Mouse (Mus musculus): ENCODE results near the gene Cmip. TPM values are rescaled to one million over a fixed set of nuclear protein-coding genes. Genes with fewer than 3 reads are reported as not detected.
A peak's percentile ranks its signal among the peaks of the same experiment; 100 is the strongest.

Cmip gene
- polyA plus RNA-seq, 1 experiment from 2014 or later = 39.0 TPM

DNA sequence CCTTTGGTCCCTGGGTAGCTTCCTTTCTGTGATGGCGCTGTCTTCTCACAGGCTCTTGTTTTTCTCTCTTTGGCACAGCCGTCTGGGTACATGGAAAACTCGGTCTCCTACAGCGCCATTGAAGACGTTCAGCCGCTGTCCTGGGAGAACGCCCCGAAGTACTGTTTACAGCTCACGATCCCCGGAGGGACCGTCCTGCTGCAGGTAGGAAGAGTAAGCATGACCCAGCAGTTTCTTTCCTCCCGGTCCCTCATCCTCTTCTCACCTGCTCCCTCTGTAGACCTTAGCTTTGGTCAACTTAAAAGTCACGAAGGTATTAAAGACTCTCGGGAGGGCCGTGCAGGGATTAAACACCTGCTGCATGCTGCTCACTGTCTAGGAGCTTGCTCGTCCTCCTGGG, 120.1 kb downstream of the Cmip start:
- Histone ChIP-seq H3K9ac (no peak overlapping the region), H3K4me2 (no peak overlapping the region), H3K9me3 (replicated peaks) (no peaks in the 10 kb centered on the region), H3K36me3 (ENCODE audit: poor library complexity, severe bottlenecking) (peaks cover 12% of the 10 kb centered on the region), H3K27me3 (no peaks in the 10 kb centered on the region), H3K4me3 (no peak overlapping the region), H3K27ac (no peak overlapping the region), H3K4me1 (peaks cover 53% of the 10 kb centered on the region)
- WGBS = 65% methylated on average over 16 of the region's 16 CpGs
- ATAC-seq = no peak

DNA sequence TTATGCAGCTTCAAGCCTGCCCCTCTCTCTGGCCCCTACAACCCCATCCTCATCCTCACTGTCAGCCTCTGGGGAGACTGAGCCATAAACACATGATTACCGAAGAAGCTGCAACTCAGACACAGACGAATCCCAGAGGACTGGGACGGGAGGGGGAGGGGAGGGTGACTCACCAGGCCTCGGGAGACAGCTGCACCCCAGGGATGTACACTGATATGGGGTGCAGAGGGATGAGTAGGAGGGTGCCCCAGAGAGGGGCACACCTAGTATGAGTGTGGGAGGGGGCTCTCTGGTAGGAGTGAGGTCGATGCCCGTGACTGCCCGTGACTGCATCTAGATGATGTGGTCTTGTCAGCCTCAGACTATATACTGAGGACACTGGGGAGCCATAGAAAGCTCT, 121.8 kb downstream of the Cmip start:
- no peak overlapping the region for H3K9ac ChIP-seq
- H3K27me3 ChIP-seq = no peaks in the 10 kb centered on the region
- 86% methylated on average over 7 of the region's 7 CpGs for WGBS

DNA sequence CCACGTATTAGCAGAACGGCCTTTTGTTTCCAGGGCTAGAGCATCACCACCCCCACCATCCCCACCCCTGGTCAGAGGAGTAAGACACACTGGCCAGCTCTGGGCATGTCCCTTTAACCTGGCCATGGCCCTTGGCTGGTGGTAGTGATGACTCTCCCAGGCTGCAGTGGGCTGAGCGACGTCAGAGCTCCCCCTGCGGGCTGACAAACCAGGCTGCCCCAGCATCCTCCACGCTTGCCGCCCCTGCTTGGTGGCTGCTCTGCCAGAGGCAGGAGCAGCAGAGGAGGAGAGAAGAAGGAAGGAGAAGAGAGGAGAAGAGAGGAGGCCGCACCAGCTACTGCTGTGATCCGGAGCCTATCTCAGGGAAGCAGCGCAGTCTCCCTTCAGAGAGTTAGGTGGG, 122.3 kb downstream of the Cmip start:
- Histone ChIP-seq H3K9ac (no peak overlapping the region), H3K4me1 (peaks cover 41% of the 10 kb centered on the region), H3K36me3 (ENCODE audit: poor library complexity, severe bottlenecking) (peaks cover 22% of the 10 kb centered on the region), H3K4me2 (no peak overlapping the region), H3K4me3 (no peak overlapping the region), H3K27me3 (no peaks in the 10 kb centered on the region), H3K27ac (peak overlapping the region; percentile 52; the same call in 1 of the 2 replicates), H3K9me3 (replicated peaks) (no peaks in the 10 kb centered on the region)
- 51% methylated on average over 10 of the region's 10 CpGs for WGBS
- ATAC-seq = peak; percentile 50; the same call in 1 of the 2 replicates

More for the DNA sequence above, 121.8 kb downstream of the Cmip start:
- Histone ChIP-seq H3K4me1 (peaks cover 41% of the 10 kb centered on the region), H3K27ac (no peak overlapping the region), H3K4me2 (no peak overlapping the region), H3K9me3 (replicated peaks) (no peaks in the 10 kb centered on the region), H3K36me3 (ENCODE audit: poor library complexity, severe bottlenecking) (peaks cover 17% of the 10 kb centered on the region), H3K4me3 (no peak overlapping the region)
- ATAC-seq = no peak

DNA sequence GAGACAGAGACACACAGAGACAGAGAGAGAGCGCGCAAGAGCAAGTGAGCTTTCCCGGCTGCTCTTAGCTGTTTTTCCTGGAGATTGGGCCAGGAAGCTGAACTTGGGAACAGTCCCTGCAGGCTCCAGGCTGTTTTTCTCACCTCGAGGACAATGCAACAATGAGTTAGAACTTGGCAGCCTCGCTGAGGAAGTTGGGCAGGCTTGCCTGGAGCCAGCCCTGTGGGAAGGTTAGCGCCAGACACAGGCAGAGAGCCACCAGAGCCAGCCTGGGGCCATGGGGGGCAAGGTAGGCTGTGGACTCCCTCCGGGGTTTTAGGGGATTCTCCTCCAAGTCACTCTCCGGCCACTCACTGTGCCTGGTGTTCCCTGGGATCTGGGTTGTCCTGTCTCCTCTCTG, 123.9 kb downstream of the Cmip start:
- H3K27ac ChIP-seq = peak overlapping the region; percentile 45; the same call in 1 of the 2 replicates
- H3K4me3 ChIP-seq = no peak overlapping the region
- H3K4me1 ChIP-seq = peaks cover 36% of the 10 kb centered on the region
- peaks cover 37% of the 10 kb centered on the region for H3K36me3 ChIP-seq (ENCODE audit: poor library complexity, severe bottlenecking)
- 68% methylated on average over 8 of the region's 8 CpGs for WGBS
- no peak overlapping the region for H3K4me2 ChIP-seq
- no peaks in the 10 kb centered on the region for H3K27me3 ChIP-seq
- H3K9ac ChIP-seq = no peak overlapping the region
- no peak; the same call in 1 of the 2 replicates for ATAC-seq
- peaks cover 8% of the 10 kb centered on the region; the same call in 1 of the 2 replicates for H3K9me3 ChIP-seq (replicated peaks)

DNA sequence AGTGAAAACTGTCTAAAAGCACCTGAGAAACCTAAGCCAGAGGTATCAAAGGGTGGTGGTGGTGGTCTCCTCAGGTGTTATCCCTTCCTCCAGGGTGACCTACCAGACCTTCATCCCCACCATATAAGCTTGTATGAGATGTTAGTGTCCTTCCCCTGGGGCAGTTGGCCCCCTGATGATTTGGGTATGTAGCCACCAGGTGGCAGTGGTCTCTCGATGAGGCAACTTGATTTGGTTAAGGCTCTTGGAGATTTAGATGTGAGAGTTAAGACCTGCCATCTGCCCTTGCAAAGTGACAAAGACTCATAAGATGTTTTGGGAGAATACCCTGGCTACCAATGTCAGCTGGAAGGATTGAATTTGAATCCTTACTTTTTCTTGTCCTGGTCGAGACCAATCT, 129.3 kb downstream of the Cmip start:
- no peak for ATAC-seq
- peaks cover 34% of the 10 kb centered on the region for H3K36me3 ChIP-seq (ENCODE audit: poor library complexity, severe bottlenecking)
- no peak overlapping the region for H3K9ac ChIP-seq
- peaks cover 17% of the 10 kb centered on the region; the same call in 1 of the 2 replicates for H3K4me1 ChIP-seq
- no peak overlapping the region for H3K4me3 ChIP-seq
- no peaks in the 10 kb centered on the region for H3K27me3 ChIP-seq
- no peak overlapping the region for H3K27ac ChIP-seq
- H3K9me3 ChIP-seq (replicated peaks) = peaks cover 8% of the 10 kb centered on the region; the same call in 1 of the 2 replicates
- H3K4me2 ChIP-seq = no peak overlapping the region
- 76% methylated on average over 2 of the region's 2 CpGs for WGBS

DNA sequence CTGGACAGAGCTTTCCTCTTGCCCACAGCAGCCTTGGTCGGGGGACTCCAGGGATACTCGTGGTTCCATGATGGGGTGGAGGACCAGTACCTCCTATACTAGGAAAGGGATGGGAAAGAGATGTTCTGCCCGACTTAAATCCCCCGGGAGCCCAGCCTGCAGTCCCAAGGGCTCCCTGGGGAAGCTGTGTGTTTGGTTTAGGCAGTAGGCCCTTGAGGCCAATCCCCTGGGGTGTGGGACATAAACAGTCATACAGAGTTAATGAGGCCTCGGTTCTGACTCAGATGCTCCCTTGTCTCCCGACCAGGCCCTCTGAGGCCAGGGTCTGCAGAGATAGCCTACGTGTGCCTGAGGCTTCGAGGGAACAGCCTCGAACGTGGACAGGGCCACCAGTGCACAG, 130.8 kb downstream of the Cmip start:
- ATAC-seq = no peak
- WGBS = 67% methylated on average over 10 of the region's 10 CpGs
- no peak overlapping the region for H3K27ac ChIP-seq
- no peaks in the 10 kb centered on the region for H3K27me3 ChIP-seq
- H3K36me3 ChIP-seq (ENCODE audit: poor library complexity, severe bottlenecking) = peaks cover 21% of the 10 kb centered on the region
- H3K4me2 ChIP-seq = no peak overlapping the region
- no peak overlapping the region for H3K9ac ChIP-seq
- peaks cover 8% of the 10 kb centered on the region; the same call in 1 of the 2 replicates for H3K9me3 ChIP-seq (replicated peaks)
- H3K4me3 ChIP-seq = no peak overlapping the region
- H3K4me1 ChIP-seq = peaks cover 15% of the 10 kb centered on the region; the same call in 1 of the 2 replicates

DNA sequence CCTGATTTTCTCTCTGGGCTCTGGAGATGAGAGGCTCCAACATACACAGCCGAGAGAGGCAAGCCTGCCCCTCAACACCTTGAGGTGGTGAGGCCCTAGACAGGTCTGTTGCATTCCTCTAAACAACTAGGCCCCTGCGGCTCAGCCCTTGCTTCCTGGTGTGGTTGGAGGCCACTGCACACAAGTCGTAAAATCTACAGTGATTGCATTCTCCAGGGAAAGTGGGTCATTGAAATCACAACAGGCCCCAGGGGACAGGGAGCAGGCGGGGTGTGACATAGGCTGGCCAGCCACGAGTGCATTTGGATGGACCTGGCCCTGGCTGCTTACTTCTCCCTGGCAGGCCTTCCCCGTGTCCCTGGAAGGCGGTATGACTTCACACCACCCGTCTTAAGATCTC, 131.5 kb downstream of the Cmip start:
- peaks cover 8% of the 10 kb centered on the region; the same call in 1 of the 2 replicates for H3K9me3 ChIP-seq (replicated peaks)
- H3K4me3 ChIP-seq = no peak overlapping the region
- H3K4me1 ChIP-seq = peaks cover 15% of the 10 kb centered on the region; the same call in 1 of the 2 replicates
- H3K27me3 ChIP-seq = no peaks in the 10 kb centered on the region
- no peak for ATAC-seq
- no peak overlapping the region for H3K4me2 ChIP-seq
- H3K9ac ChIP-seq = no peak overlapping the region
- H3K36me3 ChIP-seq (ENCODE audit: poor library complexity, severe bottlenecking) = peaks cover 21% of the 10 kb centered on the region
- WGBS = 88% methylated on average over 8 of the region's 8 CpGs
- no peak overlapping the region for H3K27ac ChIP-seq

DNA sequence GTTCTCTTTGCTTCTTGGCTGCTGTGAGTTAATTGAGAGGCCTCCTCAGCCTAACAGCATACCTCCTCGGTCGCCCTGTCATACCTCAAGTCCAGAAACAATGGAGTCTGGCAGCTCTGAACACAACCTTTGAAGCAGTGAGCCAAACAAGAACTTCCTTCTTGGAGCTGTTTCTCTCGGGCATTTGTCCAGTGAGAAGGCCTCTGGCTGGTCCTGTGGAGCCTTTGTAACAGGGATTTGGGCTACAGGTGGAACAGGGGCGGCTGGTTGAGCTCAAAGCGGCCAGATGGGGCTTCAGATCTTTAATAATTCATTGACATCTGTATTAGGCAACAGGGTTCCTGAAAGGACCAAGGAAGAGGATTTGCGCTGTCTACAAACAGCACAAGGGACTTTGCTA, 137.0 kb downstream of the Cmip start:
- Histone ChIP-seq H3K9me3 (replicated peaks) (0 out of 2 replicates have a peak, but pooled peaks cover 7% of the 10 kb centered on the region), H3K4me1 (peaks cover 15% of the 10 kb centered on the region), H3K9ac (no peak overlapping the region), H3K36me3 (ENCODE audit: poor library complexity, severe bottlenecking) (peaks cover 13% of the 10 kb centered on the region), H3K27me3 (no peaks in the 10 kb centered on the region), H3K4me2 (no peak overlapping the region), H3K27ac (no peak overlapping the region), H3K4me3 (no peak overlapping the region)
- no peak for ATAC-seq
- 54% methylated on average over 6 of the region's 6 CpGs for WGBS

DNA sequence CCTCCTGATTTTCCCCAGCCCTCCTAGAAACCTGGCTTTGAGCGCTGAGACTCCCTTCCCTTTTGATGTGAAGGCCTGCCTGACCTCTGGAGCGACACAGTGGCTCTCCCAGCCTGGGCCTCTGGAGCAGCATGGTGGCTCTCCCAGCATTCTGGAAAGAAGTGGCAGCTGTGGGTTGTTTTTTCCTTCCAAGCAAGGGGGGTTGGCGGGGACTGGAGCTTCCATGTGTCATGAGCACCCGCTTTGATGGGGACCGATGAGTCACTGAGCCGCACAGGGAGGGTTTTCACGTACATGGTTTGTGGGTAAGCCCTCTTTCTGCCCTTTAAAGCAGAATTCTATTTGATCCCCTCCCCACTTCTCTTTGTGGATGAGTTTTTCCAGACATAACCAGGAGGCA, 138.2 kb downstream of the Cmip start:
- Histone ChIP-seq H3K4me3 (no peak overlapping the region), H3K4me2 (no peak overlapping the region), H3K9me3 (replicated peaks) (0 out of 2 replicates have a peak, but pooled peaks cover 7% of the 10 kb centered on the region), H3K36me3 (ENCODE audit: poor library complexity, severe bottlenecking) (peaks cover 13% of the 10 kb centered on the region), H3K9ac (no peak overlapping the region), H3K27me3 (no peaks in the 10 kb centered on the region), H3K4me1 (peaks cover 21% of the 10 kb centered on the region), H3K27ac (no peak overlapping the region)
- ATAC-seq = no peak
- 81% methylated on average over 7 of the region's 7 CpGs for WGBS

DNA sequence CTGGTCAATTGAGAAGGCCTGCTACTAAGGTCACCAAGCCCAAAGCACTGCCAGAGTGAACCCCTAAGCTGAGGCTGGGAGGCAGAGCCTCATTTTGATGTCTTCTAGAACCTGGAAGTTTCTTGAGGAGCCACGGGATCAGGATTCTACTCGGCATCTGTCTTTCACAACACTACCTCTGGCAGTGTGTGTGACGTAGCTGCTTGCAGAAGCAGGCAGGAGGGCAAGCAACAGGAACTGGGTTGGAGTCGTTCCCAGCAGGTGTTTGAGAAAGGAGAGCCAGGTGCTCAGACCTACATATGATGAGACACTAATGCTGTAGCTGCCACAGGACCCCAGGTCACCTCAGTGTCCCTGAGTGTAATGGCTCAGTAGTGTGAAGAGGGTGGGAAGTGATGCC, 140.0 kb downstream of the Cmip start:
- ATAC-seq = no peak
- Histone ChIP-seq H3K27me3 (no peaks in the 10 kb centered on the region), H3K4me1 (peaks cover 31% of the 10 kb centered on the region)

DNA sequence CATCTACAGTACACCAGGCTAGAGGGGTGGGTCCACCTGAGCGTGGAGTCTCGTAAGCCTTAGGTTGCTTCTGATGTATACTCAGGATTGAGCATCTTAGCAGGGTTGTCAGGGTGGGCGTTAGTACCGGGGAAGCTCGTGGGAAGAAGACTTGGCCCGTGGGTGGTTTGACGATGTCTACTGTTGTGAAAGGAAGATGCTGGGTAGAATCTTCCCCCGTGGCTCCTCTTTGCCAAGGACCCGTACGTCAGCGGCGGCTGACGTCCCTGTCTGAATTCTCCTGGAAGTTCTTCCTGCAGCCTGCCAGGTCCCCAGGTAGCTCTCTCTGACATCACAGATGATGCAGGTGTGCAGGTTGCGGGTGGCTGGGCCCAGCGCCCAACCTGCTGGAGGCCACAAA, 140.9 kb downstream of the Cmip start:
- Histone ChIP-seq H3K9me3 (replicated peaks) (0 out of 2 replicates have a peak, but pooled peaks cover 7% of the 10 kb centered on the region), H3K4me2 (no peak overlapping the region), H3K4me1 (peaks cover 38% of the 10 kb centered on the region), H3K4me3 (no peak overlapping the region), H3K27ac (no peak overlapping the region), H3K36me3 (ENCODE audit: poor library complexity, severe bottlenecking) (peaks cover 13% of the 10 kb centered on the region), H3K27me3 (no peaks in the 10 kb centered on the region), H3K9ac (no peak overlapping the region)
- ATAC-seq = no peak
- 93% methylated on average over 15 of the region's 15 CpGs for WGBS

More for the DNA sequence above, 140.0 kb downstream of the Cmip start:
- WGBS = 95% methylated on average over 4 of the region's 4 CpGs
- H3K4me2 ChIP-seq = no peak overlapping the region
- H3K36me3 ChIP-seq (ENCODE audit: poor library complexity, severe bottlenecking) = peaks cover 13% of the 10 kb centered on the region
- H3K27ac ChIP-seq = no peak overlapping the region
- H3K4me3 ChIP-seq = no peak overlapping the region
- H3K9ac ChIP-seq = no peak overlapping the region
- 0 out of 2 replicates have a peak, but pooled peaks cover 7% of the 10 kb centered on the region for H3K9me3 ChIP-seq (replicated peaks)

DNA sequence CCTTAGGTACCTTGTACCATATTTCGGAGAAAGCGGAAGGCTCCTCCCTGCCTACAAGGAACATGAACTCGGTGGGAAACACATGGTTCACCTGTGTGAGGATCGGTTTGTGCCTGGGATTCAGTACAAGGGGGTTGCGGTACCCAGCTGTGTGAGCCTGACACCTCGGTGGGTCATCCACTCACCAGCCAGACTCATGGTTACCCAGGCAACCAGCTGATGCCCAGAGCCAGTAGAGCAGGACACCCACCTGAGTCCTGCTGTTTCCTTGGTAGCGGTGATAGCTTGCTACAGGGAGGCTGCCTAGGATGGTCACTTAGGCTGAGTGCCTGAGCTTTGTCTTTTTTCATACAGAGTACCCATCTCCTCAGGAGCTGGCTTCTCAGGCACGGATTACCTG, 142.4 kb downstream of the Cmip start:
- Histone ChIP-seq H3K36me3 (ENCODE audit: poor library complexity, severe bottlenecking) (peaks cover 13% of the 10 kb centered on the region), H3K4me3 (no peak overlapping the region), H3K9me3 (replicated peaks) (0 out of 2 replicates have a peak, but pooled peaks cover 7% of the 10 kb centered on the region), H3K27me3 (no peaks in the 10 kb centered on the region), H3K4me2 (no peak overlapping the region), H3K27ac (peak overlapping the region; percentile 35; the same call in 1 of the 2 replicates), H3K4me1 (peaks cover 48% of the 10 kb centered on the region), H3K9ac (no peak overlapping the region)
- 77% methylated on average over 8 of the region's 8 CpGs for WGBS
- peak; percentile 17; the same call in 1 of the 2 replicates for ATAC-seq

DNA sequence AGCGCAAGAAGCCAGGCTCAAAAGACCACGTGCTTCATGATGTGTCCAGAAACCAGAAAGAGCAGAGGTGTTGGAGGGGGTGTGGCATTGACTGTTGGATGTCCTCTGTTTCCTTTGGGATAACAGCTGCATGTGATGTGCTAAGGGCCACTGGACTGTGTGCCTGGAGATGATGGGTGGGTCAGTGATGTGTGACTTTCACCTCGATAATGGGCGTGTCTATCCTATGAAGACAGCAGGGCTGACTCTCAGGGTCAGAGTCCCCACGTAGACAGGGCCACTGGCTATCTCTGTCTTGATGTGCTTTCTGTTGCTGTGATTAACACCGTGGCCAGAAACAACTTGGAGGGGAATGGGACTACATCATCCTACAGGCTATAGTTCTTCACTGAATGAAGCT, 144.0 kb downstream of the Cmip start:
- Histone ChIP-seq H3K27ac (peak overlapping the region; percentile 78), H3K4me1 (peaks cover 46% of the 10 kb centered on the region), H3K9ac (no peak overlapping the region), H3K9me3 (replicated peaks) (0 out of 2 replicates have a peak, but pooled peaks cover 7% of the 10 kb centered on the region), H3K4me2 (no peak overlapping the region), H3K36me3 (ENCODE audit: poor library complexity, severe bottlenecking) (peaks cover 10% of the 10 kb centered on the region), H3K4me3 (no peak overlapping the region), H3K27me3 (no peaks in the 10 kb centered on the region)
- no peak for ATAC-seq
- WGBS = 94% methylated on average over 6 of the region's 6 CpGs

Data from forebrain, embryonic 13.5 days (tissue).